Mouse (Mus musculus) kidney, postnatal 4 days (tissue): ENCODE measurements around the gene Nubp1.

Source experiments
- DNase-seq, 2 experiments: peaks; one replicate each; pipeline ENCODE4 v3.0.0; 2021; ENCODE audit warnings: mixed read lengths in 2 of 2

Nubp1 gene

DNA sequence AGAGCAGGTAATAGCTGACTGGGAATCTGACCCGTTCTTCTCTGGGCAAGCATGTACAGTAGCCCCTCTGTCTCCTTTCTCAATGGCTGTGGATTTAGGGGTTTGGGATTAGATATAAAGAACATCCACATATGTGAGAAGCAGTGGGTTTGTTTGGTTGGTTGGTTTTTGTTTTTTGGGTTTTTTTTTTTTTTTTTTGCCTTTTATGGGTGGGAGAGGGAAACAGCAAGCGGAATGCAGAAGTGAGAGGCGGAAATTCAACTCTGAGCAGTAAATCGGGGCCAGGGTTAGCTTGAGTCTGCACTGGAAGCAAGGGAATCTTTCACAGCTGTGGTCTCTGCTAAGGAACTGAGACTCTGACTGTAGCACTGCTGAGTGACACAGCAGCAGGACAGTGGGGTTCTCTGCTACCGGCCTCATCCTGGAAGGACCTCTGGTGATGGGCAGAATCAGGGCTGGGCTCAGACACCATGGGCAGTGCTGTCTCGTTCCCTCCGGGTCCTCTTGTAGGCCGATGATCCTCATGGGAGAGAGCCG, 6.0 kb downstream of the Nubp1 start:
- DNase-seq, result no peak

- DNase-seq, result no peak
Observed at GRCm38 (mm10) chr16:10420447-10421054, 8.8 kb downstream of the Nubp1 start.

GRCm38 (mm10) chr16:10431911-10432310, 20.2 kb downstream of the Nubp1 start:
- no peak for DNase-seq

- DNase-seq, result no peak
Observed at GRCm38 (mm10) chr16:10432387-10432786, 20.6 kb downstream of the Nubp1 start.

DNA sequence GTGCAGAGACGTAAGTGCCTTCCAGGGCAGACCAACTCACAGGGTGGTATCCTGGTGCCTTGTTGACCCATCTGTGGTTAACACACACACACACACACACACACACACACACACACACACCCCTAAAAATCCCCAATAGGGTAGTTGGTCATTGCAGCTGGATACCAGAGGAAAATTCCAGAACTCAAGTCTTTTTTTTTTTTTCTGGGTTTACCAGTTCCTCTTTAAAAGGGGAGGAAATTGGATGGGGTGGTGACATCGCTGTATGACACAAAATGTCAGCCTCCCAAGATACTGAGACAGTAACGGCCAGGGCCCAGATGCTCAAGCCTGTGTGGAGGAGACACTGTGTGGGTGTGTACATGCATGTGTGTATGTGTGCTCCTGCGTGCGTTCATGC, 21.6 kb downstream of the Nubp1 start:
- no peak for DNase-seq

DNA sequence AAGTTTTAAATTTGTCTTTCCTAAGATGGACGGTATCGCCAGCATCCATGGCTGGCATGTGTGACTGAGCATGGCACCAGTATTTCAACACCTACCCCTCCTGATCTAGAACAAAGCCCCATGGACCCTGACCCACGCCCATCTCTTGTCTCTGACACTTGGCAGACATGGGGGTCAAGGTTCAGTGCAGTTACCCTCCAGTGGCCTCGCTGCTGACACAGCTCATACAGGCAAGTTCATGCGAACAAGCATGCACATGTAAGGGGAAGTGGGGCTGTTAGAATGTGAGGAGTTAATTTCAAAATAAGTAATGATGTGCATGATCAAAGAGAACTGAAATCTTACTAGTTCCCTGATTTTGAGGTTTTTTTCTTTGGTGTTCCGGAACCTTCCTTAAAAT, 24.4 kb downstream of the Nubp1 start:
- peak; percentile 22 to 55 for DNase-seq

GRCm38 (mm10) chr16:10438055-10438454, 26.3 kb downstream of the Nubp1 start:
- DNase-seq, result no peak

GRCm38 (mm10) chr16:10441328-10441727, 29.6 kb downstream of the Nubp1 start:
- DNase-seq, result no peak

- no peak for DNase-seq
Observed at GRCm38 (mm10) chr16:10441761-10442160, 30.0 kb downstream of the Nubp1 start.

GRCm38 (mm10) chr16:10443723-10444122, 32.0 kb downstream of the Nubp1 start:
- no peak for DNase-seq

DNA sequence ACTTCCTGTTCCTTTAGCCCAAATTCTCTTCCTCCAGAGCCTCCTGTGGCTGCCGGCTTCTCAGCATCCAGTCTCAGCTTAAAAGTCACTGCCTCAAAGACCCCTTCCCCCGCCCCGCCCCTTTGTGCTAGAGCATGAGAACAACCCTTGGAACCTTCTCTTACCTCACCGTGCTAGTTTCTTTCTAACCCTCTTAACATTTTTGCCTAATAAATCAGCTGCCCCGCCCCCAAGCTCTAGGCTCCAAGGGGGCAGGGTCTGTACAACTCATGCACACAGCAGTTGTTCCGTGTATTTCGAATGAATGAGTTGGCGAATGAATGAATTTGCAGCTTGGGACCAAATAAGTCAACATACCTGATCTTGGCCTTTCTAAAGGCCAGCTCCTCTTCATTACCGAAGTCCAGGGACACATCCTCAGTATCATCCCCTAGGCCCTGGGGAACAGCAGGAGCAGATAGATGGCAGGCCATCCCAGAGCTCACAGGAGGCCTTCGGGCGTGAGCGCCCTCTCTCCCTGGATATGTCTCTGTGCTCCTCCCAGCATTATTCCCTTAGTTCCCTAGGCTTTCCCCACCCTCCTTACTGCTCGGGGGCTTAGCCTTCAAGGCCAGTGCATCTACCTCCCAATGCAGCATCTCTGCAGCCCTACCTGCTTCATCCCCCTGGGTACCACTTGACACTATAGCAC, 35.0 kb downstream of the Nubp1 start:
- no peak for DNase-seq

GRCm38 (mm10) chr16:10447264-10447594, 35.5 kb downstream of the Nubp1 start, which contains the start of gene Tvp23a:
Gene Tvp23a, minus strand, starts transcription at chr16:10447362.
- DNase-seq, result peak; percentile 80 to 84

- no peak for DNase-seq
Observed at GRCm38 (mm10) chr16:10447781-10448180, 36.0 kb downstream of the Nubp1 start.

DNA sequence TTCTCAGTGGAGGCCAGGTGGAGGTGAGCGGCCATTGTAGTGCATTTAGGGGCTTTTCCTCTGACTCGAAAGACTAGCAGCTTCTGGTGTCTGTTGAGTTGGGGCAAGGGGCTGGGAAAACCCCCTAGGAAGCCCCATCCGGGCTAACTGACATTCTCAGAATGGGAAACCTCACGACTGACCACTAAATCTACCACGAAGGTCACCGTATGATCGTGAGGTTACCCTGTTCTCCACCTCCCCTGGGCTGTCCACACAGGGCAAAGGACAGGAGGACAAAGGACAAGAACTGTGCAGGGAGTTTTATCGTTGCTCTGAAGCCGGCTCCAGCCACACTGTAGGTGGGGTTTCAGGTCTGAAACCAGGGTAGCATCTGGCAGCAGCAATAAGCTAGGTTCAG, 37.2 kb downstream of the Nubp1 start:
- DNase-seq, result no peak

DNA sequence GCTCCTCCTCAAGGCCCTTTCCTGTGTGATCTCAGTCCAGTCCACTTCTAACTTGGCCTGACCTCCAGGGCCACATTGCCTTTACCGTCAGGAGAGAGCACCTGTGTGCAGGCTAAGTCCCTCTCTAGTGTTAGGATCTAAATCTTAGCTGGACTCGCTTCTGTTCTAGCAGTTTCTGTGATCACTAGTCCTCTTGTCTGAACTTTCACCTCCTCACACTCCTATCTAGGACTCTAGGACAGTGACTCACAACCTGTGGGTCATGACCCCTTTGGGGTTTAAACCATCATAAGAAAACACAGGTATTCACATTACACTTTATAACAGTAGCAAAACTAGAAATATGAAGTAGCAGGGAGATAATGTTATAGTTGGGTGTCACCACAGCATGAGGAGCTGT, 40.2 kb downstream of the Nubp1 start:
- no peak for DNase-seq

DNA sequence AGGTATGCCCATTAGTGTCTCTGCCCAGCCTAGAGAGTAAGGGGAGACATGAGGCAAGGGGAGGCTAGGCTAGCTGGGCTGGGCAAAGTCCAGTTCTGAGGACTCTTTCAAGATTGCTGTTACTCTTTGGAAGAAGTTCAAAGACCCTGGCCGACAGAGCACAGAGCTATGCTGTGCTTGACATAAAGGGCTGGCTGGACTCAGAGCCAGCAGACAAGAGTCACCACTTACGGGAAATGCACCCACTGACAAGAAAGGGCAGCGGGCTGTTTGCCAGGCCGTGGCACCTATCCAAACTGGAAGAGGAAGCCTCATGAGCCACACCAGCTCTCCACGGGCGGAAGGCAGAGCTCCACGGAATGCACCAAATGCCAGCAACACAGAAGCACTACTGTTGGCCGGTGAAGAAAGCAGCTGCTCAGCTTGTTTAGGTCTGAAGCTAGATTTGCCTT, 40.7 kb downstream of the Nubp1 start:
- peak; percentile 81 to 88 for DNase-seq

- DNase-seq, result no peak
Observed at GRCm38 (mm10) chr16:10453872-10454582, 42.3 kb downstream of the Nubp1 start.

GRCm38 (mm10) chr16:10454583-10454974, 42.8 kb downstream of the Nubp1 start:
- DNase-seq, result no peak

- DNase-seq, result no peak
Observed at GRCm38 (mm10) chr16:10460188-10460587, 48.4 kb downstream of the Nubp1 start.

DNA sequence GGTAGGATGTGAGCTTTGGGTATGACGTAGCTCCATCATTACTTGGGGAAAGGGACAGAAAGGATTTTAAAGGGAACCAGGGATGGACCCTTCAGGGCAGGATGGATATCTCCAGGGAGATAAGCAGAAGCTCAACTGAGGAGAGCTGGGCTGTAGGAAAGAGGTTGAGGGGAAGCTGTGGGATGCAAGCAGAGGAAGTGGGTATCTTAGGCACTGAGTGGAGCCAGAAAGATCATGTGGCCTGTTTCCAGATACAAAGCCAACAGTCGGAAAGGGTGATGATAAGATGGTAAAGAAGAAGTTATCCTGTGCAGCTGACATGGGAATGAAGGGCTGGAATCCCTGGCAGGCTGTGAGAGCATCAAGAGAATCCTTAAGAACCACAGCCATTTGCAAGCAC, 49.4 kb downstream of the Nubp1 start:
- DNase-seq, result no peak

DNA sequence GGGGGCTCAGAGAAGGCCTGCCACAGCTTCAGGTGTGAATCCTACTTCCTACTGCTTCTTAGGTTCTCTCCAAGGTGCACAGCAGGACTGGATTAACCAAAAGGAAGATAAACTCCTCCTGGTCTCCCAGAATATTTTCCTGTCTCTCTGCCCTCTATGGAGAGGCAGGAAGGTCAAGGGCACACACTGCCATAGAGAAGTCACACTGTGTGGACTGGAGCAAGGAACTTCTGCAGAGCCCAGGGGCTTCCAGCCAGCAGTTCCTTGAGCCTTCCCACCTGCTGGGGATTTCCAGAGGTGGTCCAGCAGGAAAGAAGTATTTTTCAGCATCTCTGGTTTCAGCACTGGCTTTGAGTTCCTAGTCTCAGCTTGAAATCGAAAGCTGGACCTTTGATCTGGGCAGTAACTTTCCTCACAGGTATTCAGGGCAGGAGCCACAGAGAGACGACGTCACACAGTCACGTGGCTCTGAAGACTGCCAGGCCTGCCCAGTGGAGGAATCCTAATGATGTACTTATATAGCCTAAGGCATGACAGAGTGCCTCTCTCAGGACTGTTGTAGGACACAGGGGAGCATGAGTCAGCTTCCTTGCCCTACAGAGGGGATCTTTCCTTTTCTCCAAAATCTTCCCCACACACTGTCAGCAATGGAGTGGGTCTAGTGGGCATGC, 53.4 kb downstream of the Nubp1 start:
- peak in 1 of 2 experiments; percentile 34 for DNase-seq

GRCm38 (mm10) chr16:10467391-10468107, 55.8 kb downstream of the Nubp1 start:
- DNase-seq, result no peak

DNA sequence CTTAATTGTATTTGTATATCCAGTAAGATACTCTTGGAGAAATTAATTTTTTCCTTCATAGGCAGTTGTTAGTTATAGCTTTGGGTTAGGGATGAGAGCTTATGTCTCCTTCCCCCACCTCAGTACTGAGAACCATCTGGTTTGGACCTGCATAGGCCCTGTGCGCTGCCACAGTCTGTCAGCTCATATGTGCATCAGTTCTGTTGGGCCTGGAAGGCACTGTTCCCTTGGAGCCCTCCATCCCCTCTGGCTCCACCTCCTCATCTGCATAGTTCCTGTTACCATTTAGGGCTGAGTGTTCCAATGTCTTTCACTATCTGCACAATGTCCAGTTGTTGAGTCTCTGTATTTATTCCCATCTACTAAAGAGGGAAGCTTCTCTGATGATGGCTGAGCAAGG, 56.5 kb downstream of the Nubp1 start:
- DNase-seq, result no peak
